Mouse (Mus musculus): ENCODE data around the gene Srp14.

DNA sequence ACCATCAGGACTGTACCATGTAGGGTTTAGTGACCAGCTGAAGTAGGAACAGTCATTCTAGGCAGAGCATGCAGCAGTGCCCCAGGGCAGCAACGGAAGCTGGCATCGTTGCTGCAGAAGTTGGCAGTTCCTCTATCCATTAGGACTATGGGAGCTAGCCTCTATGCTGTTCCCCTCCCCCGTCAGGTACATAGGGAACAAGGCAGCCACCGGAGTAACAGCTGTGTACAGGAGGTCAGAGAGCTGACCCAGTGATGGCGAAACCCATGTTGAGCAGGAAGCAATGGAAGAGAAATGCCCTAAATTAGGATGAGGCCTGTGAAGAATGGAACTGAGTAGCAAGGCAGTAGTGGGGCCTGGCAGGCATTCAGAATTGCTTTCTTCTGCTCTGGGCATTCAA, 37.3 kb downstream of the Srp14 start:
- TF ChIP-seq POLR2A (IDR thresholded peaks at IDR 0.05; ENCODE audit: borderline replicate concordance, control insufficient read depth, low read depth, low read length), result no peak
- no peak for TF ChIP-seq CTCF (IDR thresholded peaks at IDR 0.05; ENCODE audit: control insufficient read depth, insufficient read depth, low read length)
